Mouse (Mus musculus) granulocyte monocyte progenitor cell, adult 5-6 weeks (primary cell): ENCODE measurements around the gene Mtmr3. TPM values are rescaled to one million over a fixed set of nuclear protein-coding genes. Genes with fewer than 3 reads are reported as not detected.

Source experiments
- ATAC-seq: replicated peaks from 2 replicates; pipeline ENCODE4 v1.8.0; 2016; ENCODE audit warnings: mild to moderate bottlenecking, moderate TSS enrichment, inconsistent platforms; ENCODE audit not compliant: poor library complexity, severe bottlenecking
- total RNA-seq, 2 experiments: library from RNA; stranded (forward) in 1 of 2; stranded (reverse) in 1 of 2; fragments of 200-712, 200-1000 nt in 1 of 2; fragments of >200 nt in 1 of 2; fragmentation: Nextera tagmentation in 1 of 2; gene quantifications; 2 replicates each; pipeline ENCODE4 v1.2.3; 2014 to 2017

Gene Mtmr3
- total RNA-seq, 2 experiments from 2014 or later = 47.6 to 76.1 TPM

GRCm38 (mm10) chr11:4472464-4473179 lies 122.0 kb downstream of the Mtmr3 start:
- no peak for ATAC-seq

- no peak for ATAC-seq
Observed at GRCm38 (mm10) chr11:4471734-4472133, 122.9 kb downstream of the Mtmr3 start.

GRCm38 (mm10) chr11:4471251-4471650 lies 123.4 kb downstream of the Mtmr3 start:
- ATAC-seq = peak; percentile 12; the same call in 1 of the 2 replicates

GRCm38 (mm10) chr11:4469091-4469490 lies 125.6 kb downstream of the Mtmr3 start:
- no peak for ATAC-seq

GRCm38 (mm10) chr11:4467436-4467835 lies 127.2 kb downstream of the Mtmr3 start:
- no peak for ATAC-seq

- ATAC-seq = no peak
Observed at GRCm38 (mm10) chr11:4466191-4466590, 128.5 kb downstream of the Mtmr3 start.

- no peak for ATAC-seq
Observed at GRCm38 (mm10) chr11:4464616-4465015, 130.0 kb downstream of the Mtmr3 start.

- ATAC-seq = no peak
Observed at GRCm38 (mm10) chr11:4464186-4464585, 130.5 kb downstream of the Mtmr3 start.

GRCm38 (mm10) chr11:4462868-4463267 lies 131.8 kb downstream of the Mtmr3 start:
- ATAC-seq = no peak

GRCm38 (mm10) chr11:4461154-4461553 lies 133.5 kb downstream of the Mtmr3 start:
- ATAC-seq = peak; percentile 54

GRCm38 (mm10) chr11:4460615-4461014 lies 134.0 kb downstream of the Mtmr3 start:
- peak; percentile 59 for ATAC-seq

GRCm38 (mm10) chr11:4454895-4455535 lies 139.6 kb downstream of the Mtmr3 start:
- no peak for ATAC-seq

- no peak; the same call in 1 of the 2 replicates for ATAC-seq
Observed at GRCm38 (mm10) chr11:4452467-4453184, 142.0 kb downstream of the Mtmr3 start.

- peak; percentile 82 for ATAC-seq
Observed at GRCm38 (mm10) chr11:4451116-4451515, 143.5 kb downstream of the Mtmr3 start.

GRCm38 (mm10) chr11:4446195-4446868 lies 148.3 kb downstream of the Mtmr3 start:
- ATAC-seq = peak; percentile 42; the same call in 1 of the 2 replicates

GRCm38 (mm10) chr11:4442280-4442679 lies 152.4 kb downstream of the Mtmr3 start:
- peak; percentile 84 for ATAC-seq

GRCm38 (mm10) chr11:4440978-4441377 lies 153.7 kb downstream of the Mtmr3 start, which contains the start of gene Hormad2:
Gene Hormad2 (minus strand): TSS chr11:4441105.
- peak; percentile 43 for ATAC-seq

GRCm38 (mm10) chr11:4438211-4438610 lies 156.5 kb downstream of the Mtmr3 start:
- no peak for ATAC-seq

- ATAC-seq = no peak
Observed at GRCm38 (mm10) chr11:4437318-4437717, 157.3 kb downstream of the Mtmr3 start.

GRCm38 (mm10) chr11:4436631-4437030 lies 158.0 kb downstream of the Mtmr3 start:
- ATAC-seq = no peak
